Mouse (Mus musculus) forebrain, embryonic 16.5 days (tissue): Measurements from ENCODE around the gene Ip6k1. TPM values are rescaled to one million over a fixed set of nuclear protein-coding genes. Genes with fewer than 3 reads are reported as not detected.

ENCODE experiments used
- ATAC-seq: fragments of 200-750 bp; cut with Nextera tagmentation; 2 replicates; pipeline ENCODE4 v1.8.0; 2017; ENCODE audit warnings: mild to moderate bottlenecking, moderate library complexity
- H3K27ac ChIP-seq: fragments of 300-500 bp; sonication (generic); 2 replicates; pipeline ENCODE4 v1.5.1; 2014; ENCODE audit warnings: low read length, control low read depth
- H3K27me3 ChIP-seq: fragments of 300-500 bp; sonication (generic); replicated peaks from 2 replicates; pipeline ENCODE4 v1.6.1; 2014; ENCODE audit warnings: low read length; ENCODE audit not compliant: control insufficient read depth, insufficient read depth
- H3K36me3 ChIP-seq: fragments of 300-500 bp; sonication (generic); 2 replicates; pipeline ENCODE4 v1.6.1; 2014; ENCODE audit not compliant: control insufficient read depth, insufficient read depth
- H3K4me1 ChIP-seq: fragments of 300-500 bp; sonication (generic); replicated peaks from 2 replicates; pipeline ENCODE4 v1.6.1; 2014; ENCODE audit warnings: low read length; ENCODE audit not compliant: control insufficient read depth, insufficient read depth
- H3K4me2 ChIP-seq: fragments of 300-500 bp; sonication (generic); 2 replicates; pipeline ENCODE4 v1.6.1; 2014; ENCODE audit warnings: mild to moderate bottlenecking, low read length, control low read depth
- H3K4me3 ChIP-seq: fragments of 300-500 bp; sonication (generic); replicated peaks from 2 replicates; pipeline ENCODE4 v1.5.1; 2014; ENCODE audit warnings: mild to moderate bottlenecking, low read length, control low read depth
- H3K9ac ChIP-seq: fragments of 300-500 bp; sonication (generic); replicated peaks from 2 replicates; pipeline ENCODE4 v1.6.1; 2014; ENCODE audit warnings: low read depth, low read length, control low read depth
- H3K9me3 ChIP-seq: fragments of 300-500 bp; sonication (generic); 2 replicates; pipeline ENCODE4 v1.6.1; 2016; ENCODE audit warnings: low read length; ENCODE audit not compliant: control insufficient read depth
- WGBS: fragments of 180-500 bp; shearing (Covaris S2); extraction: QIAGEN DNeasy Blood & Tissue Kit; methylation state at CpG from one replicate; pipeline ENCODE4 v1.1.7; 2014; 5-methylcytosine and 5-hydroxymethylcytosine counted together
- polyA plus RNA-seq: library from polyadenylated mRNA; unstranded; fragments of >200 nt; fragmentation: Nextera tagmentation; extraction: Ambion mirVana; gene quantifications from 2 replicates; pipeline ENCODE4 v1.2.1, GENCODE M21; 2015

Ip6k1 gene
- polyA plus RNA-seq, 1 experiment from 2014 or later: 116 TPM

GRCm38 (mm10) chr9:108073141-108073930 lies 71.0 kb downstream of the Ip6k1 start:
- Histone ChIP-seq H3K9me3 (no peaks in the 10 kb centered on the region), H3K36me3 (no peaks in the 10 kb centered on the region), H3K4me3 (no peak overlapping the region), H3K27me3 (no peaks in the 10 kb centered on the region), H3K4me1 (peaks cover 6% of the 10 kb centered on the region), H3K4me2 (no peak overlapping the region), H3K27ac (no peak overlapping the region), H3K9ac (no peak overlapping the region)
- WGBS: 64% methylated on average over 7 of the region's 7 CpGs
- ATAC-seq: no peak

DNA sequence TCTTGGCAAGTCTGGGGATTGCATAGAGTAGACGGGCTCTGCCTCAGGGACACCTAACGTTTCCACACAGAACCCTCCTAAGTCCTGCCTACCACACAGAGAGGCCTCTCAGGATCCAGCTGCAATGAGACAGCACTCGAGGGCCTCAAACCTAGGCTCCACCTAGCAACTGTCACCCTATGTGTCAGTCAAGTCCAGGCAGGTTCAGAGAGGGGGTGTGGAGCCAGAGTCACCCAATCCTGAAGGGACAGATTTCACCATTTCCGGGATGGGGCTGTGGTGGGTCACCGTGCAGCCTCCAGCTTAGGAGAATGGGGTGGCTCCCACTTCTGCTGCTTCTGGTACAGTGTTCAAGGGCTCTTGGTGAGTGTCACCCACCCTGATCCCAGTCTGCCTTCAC lies 77.9 kb downstream of the Ip6k1 start, which contains the start of gene Mst1:
Gene Mst1, plus strand, starts transcription at position 269 of the 400 bp plus-strand sequence.
- 83% methylated on average over 5 of the region's 5 CpGs for WGBS
- Histone ChIP-seq H3K4me1 (peaks cover 17% of the 10 kb centered on the region), H3K9ac (peak within 1 kb of the TSS; percentile 99), H3K4me3 (peak within 1 kb of the TSS; percentile 98), H3K36me3 (peaks cover 7% of the 10 kb centered on the region), H3K27me3 (peaks cover 22% of the 10 kb centered on the region), H3K9me3 (no peaks in the 10 kb centered on the region), H3K27ac (no peak within 1 kb of the TSS), H3K4me2 (peak within 1 kb of the TSS; percentile 93)
- no peak for ATAC-seq

DNA sequence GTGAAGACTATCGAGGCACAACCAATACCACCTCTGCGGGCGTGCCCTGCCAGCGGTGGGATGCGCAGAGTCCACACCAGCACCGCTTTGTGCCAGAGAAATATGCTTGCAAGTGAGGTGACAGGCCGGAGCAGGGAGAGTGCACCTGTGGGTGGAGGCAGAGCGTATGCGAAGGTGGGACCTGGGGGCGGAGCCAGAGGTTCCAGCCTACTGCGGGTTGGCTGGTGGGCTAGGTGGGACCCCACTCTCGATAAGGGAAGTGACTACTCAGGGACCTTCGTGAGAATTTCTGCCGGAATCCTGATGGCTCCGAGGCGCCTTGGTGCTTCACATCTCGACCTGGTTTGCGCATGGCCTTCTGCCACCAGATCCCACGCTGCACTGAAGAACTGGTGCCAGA lies 80.2 kb downstream of the Ip6k1 start:
- WGBS: 5% methylated on average over 19 of the region's 19 CpGs
- peak overlapping the region; percentile 14 for H3K4me2 ChIP-seq
- no peaks in the 10 kb centered on the region for H3K9me3 ChIP-seq
- H3K27ac ChIP-seq: no peak overlapping the region
- H3K9ac ChIP-seq: no peak overlapping the region
- no peak overlapping the region for H3K4me3 ChIP-seq
- H3K36me3 ChIP-seq: peaks cover 13% of the 10 kb centered on the region
- peaks cover 17% of the 10 kb centered on the region for H3K4me1 ChIP-seq
- peaks cover 22% of the 10 kb centered on the region for H3K27me3 ChIP-seq
- ATAC-seq: no peak

DNA sequence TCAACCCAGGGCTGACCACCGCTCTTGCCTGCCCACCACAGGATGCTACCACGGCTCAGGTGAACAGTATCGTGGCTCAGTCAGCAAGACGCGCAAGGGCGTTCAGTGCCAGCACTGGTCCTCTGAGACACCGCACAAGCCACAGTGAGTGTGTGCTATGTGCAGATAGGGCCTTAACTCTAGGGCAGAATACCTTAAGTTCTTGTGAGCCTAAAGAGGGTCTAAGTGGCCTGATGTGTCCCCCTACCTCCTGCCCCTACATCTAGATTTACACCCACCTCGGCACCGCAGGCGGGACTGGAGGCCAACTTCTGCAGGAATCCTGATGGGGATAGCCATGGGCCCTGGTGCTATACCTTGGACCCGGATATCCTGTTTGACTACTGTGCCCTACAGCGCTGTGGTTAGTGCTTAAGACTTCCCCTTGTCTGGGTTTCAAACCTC lies 80.7 kb downstream of the Ip6k1 start, which contains the start of gene Rnf123:
Gene Rnf123, minus strand, starts transcription at position 359 of the 444 bp plus-strand sequence.
- peaks cover 13% of the 10 kb centered on the region for H3K36me3 ChIP-seq
- H3K27me3 ChIP-seq: peaks cover 22% of the 10 kb centered on the region
- no peaks in the 10 kb centered on the region for H3K9me3 ChIP-seq
- WGBS: 32% methylated on average over 12 of the region's 12 CpGs
- peak within 1 kb of the TSS; percentile 14 for H3K4me2 ChIP-seq
- H3K27ac ChIP-seq: no peak within 1 kb of the TSS
- no peak for ATAC-seq
- H3K9ac ChIP-seq: no peak within 1 kb of the TSS
- H3K4me1 ChIP-seq: peaks cover 14% of the 10 kb centered on the region
- no peak within 1 kb of the TSS for H3K4me3 ChIP-seq

- Histone ChIP-seq H3K4me3 (no peak overlapping the region), H3K27me3 (peaks cover 22% of the 10 kb centered on the region), H3K4me1 (peaks cover 9% of the 10 kb centered on the region), H3K4me2 (no peak overlapping the region), H3K9ac (no peak overlapping the region), H3K36me3 (peaks cover 13% of the 10 kb centered on the region), H3K27ac (no peak overlapping the region), H3K9me3 (no peaks in the 10 kb centered on the region)
- 87% methylated on average over 6 of the region's 6 CpGs for WGBS
- ATAC-seq: no peak
Observed at GRCm38 (mm10) chr9:108083561-108083960, 81.3 kb downstream of the Ip6k1 start.

DNA sequence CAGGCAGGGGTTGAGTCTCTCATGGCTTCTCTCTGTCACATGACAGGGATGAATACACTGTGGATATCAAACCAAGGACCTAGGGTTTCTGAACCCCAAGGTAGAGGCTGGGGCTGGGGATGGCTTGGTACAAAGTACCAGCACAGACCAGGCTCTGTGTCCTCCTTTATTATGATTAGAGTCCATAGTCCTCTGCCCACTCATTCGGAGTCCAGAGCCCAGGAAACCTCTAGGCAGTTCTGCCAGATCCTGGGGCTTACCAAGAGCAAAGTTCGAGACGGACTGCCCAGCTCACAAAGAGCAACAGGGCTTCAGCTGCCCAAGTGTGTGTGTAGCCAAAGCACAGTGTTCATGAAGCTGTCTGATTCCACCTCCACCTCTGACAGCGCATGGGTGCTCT lies 83.0 kb downstream of the Ip6k1 start:
- Histone ChIP-seq H3K27ac (no peak overlapping the region), H3K4me2 (no peak overlapping the region), H3K9me3 (no peaks in the 10 kb centered on the region), H3K4me3 (no peak overlapping the region), H3K36me3 (peaks cover 18% of the 10 kb centered on the region), H3K27me3 (peaks cover 22% of the 10 kb centered on the region), H3K4me1 (peaks cover 2% of the 10 kb centered on the region; the same call in 1 of the 2 replicates), H3K9ac (no peak overlapping the region)
- ATAC-seq: no peak
- 92% methylated on average over 4 of the region's 4 CpGs for WGBS

- no peak overlapping the region for H3K4me2 ChIP-seq
- no peak for ATAC-seq
- H3K9me3 ChIP-seq: no peaks in the 10 kb centered on the region
- peaks cover 22% of the 10 kb centered on the region for H3K36me3 ChIP-seq
- no peak overlapping the region for H3K4me3 ChIP-seq
- H3K9ac ChIP-seq: no peak overlapping the region
- H3K4me1 ChIP-seq: peaks cover 14% of the 10 kb centered on the region
- no peaks in the 10 kb centered on the region for H3K27me3 ChIP-seq
- WGBS: 94% methylated on average over 7 of the region's 7 CpGs
- no peak overlapping the region for H3K27ac ChIP-seq
Observed at GRCm38 (mm10) chr9:108090611-108091120, 88.4 kb downstream of the Ip6k1 start.

- no peaks in the 10 kb centered on the region for H3K27me3 ChIP-seq
- peak overlapping the region; percentile 63 for H3K4me3 ChIP-seq
- H3K9me3 ChIP-seq: no peaks in the 10 kb centered on the region
- 74% methylated on average over 10 of the region's 10 CpGs for WGBS
- peak overlapping the region; percentile 67 for H3K9ac ChIP-seq
- peaks cover 19% of the 10 kb centered on the region for H3K36me3 ChIP-seq
- H3K4me2 ChIP-seq: peak overlapping the region; percentile 84
- no peak overlapping the region for H3K27ac ChIP-seq
- H3K4me1 ChIP-seq: peaks cover 16% of the 10 kb centered on the region
- ATAC-seq: no peak
Observed at GRCm38 (mm10) chr9:108093586-108093985, 91.3 kb downstream of the Ip6k1 start.

DNA sequence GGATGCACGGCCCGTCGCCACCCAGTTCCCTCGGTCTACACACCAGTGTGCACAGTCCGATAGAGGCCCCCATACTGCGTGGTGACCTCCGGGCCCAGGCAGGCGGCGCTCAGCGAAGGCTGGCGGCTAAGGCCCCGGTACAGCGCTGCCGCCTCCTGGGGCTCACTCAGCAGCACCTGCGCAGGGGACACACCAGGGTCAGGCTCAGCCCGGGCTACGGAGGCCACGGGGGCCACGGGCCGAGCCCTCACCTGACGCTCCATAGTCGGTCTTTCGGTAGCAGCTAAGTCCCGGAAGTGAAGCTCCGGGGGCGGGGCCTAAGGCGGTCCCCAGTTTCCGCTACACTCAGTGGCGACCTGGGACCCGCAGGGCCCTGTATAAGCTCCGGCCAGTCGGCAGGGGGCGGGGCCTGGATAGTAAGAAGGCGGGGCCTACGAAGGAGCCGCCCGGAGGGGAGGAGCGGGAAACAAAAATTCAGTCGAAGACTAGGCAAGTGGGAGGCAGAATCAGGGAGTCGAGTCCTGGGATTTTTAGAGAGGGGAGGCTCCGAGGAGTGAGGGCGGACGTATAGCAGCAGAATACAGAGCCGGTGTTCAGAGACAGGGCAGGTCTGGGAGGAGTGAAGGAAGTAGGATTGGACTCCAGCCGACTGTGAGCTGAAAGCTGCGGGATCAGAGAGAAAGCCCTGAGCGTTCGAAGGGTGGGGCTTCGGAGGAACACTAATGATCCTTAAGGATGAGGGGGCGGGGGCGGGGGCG lies 92.1 kb downstream of the Ip6k1 start, which contains the start of gene Apeh:
Gene Apeh, minus strand, starts transcription at position 423 of the 758 bp plus-strand sequence.
- H3K4me1 ChIP-seq: peaks cover 16% of the 10 kb centered on the region
- H3K4me3 ChIP-seq: peak within 1 kb of the TSS; percentile 63
- H3K27ac ChIP-seq: peak within 1 kb of the TSS; percentile 72
- no peaks in the 10 kb centered on the region for H3K27me3 ChIP-seq
- H3K9ac ChIP-seq: peak within 1 kb of the TSS; percentile 67
- peak; percentile 92 for ATAC-seq
- WGBS: under 1% methylated on average over 52 of the region's 52 CpGs
- H3K4me2 ChIP-seq: peak within 1 kb of the TSS; percentile 84
- no peaks in the 10 kb centered on the region for H3K9me3 ChIP-seq
- peaks cover 19% of the 10 kb centered on the region for H3K36me3 ChIP-seq
